Mouse (Mus musculus): ENCODE measurements around the gene Rgs3.

GRCm38 (mm10) chr4:62646556-62647248 lies 87.1 kb downstream of the Rgs3 start:
- TF ChIP-seq CTCF (IDR thresholded peaks at IDR 0.05; ENCODE audit: low read depth) = no peak
- TF ChIP-seq EP300 (IDR thresholded peaks at IDR 0.05; ENCODE audit: low read depth) = no peak
